Mouse (Mus musculus) lung, postnatal 10 days (tissue): ENCODE measurements around the gene Rell1.

Source experiments
- DNase-seq: peaks from one replicate; pipeline ENCODE4 v3.0.0; 2021

The Rell1 gene

DNA sequence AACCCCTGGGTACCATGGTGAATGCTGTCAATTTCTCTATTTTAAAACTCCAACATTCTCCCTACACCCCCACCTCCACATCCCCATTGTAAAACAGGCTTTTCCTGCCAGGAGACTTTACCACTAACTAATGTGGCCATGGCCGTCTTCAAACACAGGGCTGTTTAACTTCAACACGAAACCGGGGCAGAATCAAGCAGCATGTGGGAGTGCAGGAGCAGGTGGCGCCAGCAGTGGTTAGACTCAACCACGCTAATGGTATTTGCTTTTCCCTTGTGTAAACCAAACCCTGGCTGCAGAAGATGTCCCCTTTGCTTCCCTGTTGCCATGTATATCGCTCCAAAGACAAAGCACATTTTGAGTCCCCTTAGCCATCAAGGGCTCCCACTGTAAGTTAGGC is 76.8 kb downstream of the Rell1 start:
- no peak for DNase-seq

DNA sequence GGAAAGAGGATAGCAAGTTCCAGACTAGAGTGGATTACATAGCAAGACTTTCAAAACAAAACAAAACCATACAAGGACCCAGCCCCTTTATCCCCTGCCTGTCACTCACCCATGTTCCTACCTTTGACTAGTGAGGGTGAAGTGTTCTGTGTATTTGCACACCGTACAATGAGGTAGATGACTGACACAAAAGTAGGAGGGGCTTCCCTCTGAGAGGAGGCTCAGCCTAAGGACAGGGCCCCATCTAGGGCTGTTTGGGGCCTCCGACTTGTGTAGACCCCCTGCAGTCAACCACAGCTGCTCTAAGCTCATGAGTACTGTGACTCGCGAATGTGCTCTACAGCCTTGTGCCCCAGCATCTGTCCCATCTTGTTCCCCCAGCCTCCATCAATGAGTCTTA is 77.5 kb downstream of the Rell1 start:
- DNase-seq: no peak

DNA sequence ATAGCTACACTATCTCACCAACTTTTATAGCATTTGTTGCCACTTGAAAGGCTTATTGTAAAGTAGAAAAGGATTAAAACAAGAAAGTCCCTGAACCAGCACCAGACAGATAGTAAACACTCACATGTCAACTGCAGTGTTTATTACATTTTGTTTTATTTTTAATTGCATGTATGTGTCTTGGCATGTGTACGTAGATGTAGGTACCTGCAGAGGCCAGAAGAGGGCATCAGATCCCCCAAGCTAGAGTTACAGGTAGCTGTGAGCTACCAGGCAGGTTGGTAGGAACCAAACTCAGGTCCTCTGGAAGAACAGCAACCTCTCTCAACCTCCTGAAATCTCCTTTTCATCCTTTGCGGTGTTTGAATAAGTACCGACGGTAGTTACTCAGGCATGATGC is 81.6 kb downstream of the Rell1 start:
- no peak for DNase-seq

DNA sequence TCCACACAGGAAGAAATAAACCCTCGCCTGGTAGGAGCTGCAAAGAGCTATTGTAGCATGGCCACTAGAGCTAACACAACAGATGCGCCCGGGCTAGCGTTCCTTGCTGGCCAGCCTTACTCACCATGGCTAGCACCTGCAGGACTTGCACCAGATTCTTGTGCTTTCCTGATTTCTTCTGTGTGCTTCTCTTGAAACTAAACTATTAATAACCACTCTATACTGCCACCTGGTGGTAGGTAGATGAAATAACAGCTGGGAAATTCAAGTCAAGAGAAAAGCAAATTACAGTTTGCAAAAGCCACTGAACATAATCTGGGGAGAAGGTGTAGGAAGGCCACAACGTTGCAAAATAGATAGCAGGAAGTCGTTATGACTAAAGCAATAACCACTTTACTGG is 82.0 kb downstream of the Rell1 start:
- peak; percentile 15 for DNase-seq

DNA sequence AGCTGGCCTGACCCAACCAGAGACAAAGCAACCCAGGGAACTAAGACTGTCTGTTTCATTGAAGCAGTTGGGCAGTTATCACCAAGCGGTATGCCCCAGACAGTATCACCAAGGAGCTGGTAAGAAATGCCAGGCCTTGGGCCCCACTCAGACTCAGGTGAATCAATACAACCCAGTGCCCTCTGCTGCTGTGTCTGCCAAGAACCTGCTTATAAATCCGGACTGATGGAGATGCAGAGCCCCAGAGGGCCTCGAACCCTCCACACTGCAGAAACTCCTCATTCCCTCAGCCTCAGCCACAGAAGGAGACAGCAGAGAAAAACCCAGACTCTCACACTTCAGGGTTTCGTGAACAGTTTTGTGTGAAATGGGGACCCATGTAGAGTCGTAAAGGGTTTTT is 82.4 kb downstream of the Rell1 start:
- DNase-seq: no peak

DNA sequence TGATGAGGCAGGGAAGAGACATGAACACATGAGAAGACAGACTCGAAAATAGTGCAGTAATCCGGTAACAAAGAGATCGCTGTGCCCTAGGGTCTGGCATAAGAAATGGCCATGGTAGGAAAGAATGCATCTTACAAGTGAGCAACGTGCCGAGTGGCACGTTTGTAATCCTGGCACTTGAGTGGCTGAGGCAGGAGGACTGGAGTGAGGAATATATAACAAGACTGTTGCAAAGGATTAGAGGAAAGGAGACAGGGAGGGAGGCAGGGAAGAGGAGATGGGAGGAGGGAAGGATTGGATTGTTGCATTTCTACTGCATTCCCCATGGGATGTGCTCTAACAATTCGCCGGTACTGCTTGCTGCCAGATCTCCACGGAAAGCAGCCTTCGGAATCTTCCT is 89.7 kb downstream of the Rell1 start:
- DNase-seq: no peak

DNA sequence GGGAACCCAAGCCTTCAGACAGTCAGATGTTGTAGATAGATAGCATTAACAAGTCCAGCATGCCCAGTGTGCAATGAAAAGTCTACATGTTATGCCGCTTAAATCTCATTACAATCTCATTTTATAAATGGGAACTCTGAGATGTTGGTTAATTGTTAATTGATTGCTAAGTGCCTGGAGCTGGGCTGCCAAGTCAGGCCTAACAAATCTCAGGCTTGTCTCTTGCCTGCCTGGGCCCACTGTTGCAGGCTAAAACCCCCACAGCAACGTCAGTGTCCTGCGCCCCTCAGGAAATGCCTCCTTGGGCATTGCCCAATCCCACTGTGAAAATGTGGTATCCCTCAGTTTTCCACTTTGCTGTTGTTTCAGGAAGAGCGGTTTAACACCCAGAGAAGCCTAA is 92.6 kb downstream of the Rell1 start:
- DNase-seq: no peak

DNA sequence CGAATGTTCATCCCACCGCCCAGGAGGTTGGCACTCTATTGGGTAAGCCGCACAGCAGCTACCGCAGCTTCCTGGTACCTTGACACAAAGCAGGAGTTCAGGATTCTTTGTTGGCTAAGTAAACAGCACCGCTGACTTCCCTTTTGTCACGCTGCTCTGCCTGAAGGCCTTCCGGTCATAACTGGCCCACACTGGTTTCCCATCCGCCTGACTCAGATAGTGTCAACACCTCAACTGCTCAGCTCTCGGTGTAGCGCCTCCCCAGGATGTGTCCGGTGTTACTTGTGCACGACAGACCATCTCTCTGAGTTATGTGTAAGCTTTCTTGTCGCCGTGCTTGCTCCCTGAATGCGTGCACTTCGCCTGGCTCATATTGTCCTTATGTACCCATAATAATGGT is 93.8 kb downstream of the Rell1 start:
- DNase-seq: peak; percentile 47

DNA sequence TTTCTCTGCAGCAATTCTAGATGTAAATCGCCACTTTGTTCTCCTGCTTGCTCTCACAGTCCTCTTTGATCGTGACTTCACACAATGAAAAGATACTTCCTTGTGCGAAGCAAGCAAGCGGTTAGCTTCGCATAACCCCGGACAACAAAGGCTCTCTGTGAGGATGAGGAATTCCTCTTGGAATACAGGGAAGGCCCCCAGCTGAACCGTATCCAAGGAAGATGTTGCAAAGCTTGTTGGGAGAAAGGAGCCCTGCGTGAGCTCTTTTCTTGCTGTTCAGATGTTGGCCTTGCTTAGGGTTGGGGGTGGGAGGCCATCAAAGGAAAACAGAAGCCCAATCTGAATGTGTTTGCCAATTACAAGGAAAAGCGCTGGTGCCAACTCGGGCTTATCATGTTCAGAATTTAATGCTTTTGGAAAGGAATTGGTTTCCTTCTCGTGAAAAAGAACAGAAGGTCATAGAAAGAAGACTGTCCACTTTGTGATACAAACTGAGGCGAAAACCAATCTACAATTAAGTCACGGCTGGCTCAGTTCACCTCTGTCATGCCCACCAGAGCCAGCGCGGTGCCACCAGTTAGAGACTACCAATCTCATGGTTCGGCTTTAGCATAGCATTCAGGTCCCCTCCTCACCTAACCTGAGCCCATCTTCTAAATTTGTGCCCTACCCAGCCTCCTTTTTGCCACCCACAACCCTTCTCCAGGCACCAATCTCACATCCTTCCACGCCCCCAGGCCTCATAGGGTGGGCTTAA is 96.3 kb downstream of the Rell1 start:
- no peak for DNase-seq

DNA sequence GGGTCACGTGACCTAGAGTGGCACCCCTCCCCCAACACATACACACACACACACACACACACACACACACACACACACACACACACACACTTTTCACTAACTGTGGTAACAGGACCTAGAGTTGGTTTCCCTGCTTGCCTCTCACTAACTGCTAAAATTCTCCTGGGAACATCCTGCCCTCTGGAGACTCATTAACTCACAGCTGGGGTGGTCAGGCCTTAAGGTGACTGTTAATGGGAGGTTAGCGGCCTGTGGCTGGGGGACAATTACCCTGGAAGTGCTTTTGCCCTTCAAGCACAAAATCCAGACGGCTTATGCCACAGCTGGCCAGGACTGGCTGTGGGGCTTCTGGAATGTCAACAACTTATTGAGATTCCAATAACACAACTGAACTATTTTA is 101.3 kb downstream of the Rell1 start:
- DNase-seq: no peak

DNA sequence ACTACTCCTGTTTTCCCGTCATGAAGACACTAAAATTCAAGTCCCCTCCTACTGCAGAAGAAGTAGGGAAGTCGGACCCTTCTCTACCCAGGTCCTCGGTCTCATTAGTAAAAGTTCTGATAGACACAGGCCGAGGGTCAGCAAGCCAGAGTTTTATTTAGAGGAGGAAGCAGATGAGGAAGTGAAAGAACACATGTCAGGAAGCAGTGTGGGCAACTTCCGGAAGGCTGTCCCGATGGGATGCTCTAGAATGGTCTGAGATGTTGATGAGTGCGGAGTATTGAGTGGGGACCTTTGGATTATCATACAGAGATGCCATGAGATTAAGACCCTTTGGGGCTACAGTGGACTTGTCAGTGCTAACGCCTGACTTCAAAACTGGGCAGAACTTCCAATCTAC is 109.8 kb downstream of the Rell1 start:
- no peak for DNase-seq
